Mouse (Mus musculus) gastrocnemius, postnatal 10 days (tissue): ENCODE results near the gene Gpr55. TPM values are rescaled to one million over a fixed set of nuclear protein-coding genes. Genes with fewer than 3 reads are reported as not detected.
A peak's percentile ranks its signal among the peaks of the same experiment; 100 is the strongest.

Source experiments
- DNase-seq: peaks from one replicate; pipeline ENCODE4 v3.0.0; 2021; ENCODE audit warnings: mixed read lengths
- total RNA-seq, 2 experiments: library from RNA; stranded (reverse); gene quantifications; 2 replicates each; pipeline ENCODE4 v1.2.3; 2021

Gene Gpr55
- total RNA-seq, 2 experiments from 2014 or later, result not detected

DNA sequence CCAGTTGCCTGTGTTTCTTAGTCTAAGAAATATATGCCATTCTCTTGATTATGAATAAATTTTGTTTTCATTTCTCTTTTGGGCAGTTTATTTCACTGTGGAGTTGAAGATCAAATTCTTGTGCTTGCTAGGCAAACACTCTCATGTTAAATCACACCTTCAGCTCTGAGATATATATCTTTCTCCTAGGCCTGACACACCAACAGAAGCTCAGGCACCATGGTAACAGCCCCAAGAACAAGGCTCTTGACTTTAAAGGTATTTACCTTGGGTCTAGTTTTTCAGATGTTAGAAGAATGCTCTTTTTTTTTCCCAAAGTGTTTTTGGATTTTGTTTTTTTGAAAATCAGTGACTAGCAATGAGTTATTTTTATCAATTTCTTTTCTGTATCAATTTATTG, 44.9 kb downstream of the Gpr55 start:
- no peak for DNase-seq

DNA sequence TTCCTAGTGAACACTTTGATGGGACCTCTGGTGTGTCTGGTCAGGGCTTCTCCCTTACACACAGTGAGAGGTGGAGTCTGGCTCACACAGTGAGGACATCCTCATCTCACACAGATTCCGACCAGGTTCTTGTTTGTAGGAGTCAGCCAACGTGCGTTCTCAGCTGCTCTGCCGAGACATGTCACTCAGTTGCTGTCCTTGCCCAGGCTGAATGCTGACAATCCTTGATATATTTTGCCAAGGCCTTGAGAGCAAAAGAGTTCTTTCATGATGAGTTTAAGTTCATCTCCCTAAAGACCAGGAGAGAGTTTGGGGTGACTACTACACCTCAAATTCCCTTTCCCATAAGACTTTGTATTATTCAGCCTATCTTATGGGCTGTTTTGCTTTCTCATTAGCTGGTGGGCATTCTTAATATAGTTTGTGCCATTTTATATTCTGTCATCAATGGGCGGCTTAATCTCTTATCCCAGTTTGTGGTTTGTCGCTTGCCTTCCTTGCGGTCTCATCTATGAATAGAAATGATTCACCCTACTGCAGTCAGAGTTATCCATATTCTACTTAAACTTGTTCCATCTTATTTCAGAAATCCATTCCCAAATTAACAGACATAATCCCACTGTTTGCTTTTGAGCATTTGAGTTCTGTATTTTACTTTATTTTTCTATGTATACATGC, 47.6 kb downstream of the Gpr55 start:
- DNase-seq, result no peak

DNA sequence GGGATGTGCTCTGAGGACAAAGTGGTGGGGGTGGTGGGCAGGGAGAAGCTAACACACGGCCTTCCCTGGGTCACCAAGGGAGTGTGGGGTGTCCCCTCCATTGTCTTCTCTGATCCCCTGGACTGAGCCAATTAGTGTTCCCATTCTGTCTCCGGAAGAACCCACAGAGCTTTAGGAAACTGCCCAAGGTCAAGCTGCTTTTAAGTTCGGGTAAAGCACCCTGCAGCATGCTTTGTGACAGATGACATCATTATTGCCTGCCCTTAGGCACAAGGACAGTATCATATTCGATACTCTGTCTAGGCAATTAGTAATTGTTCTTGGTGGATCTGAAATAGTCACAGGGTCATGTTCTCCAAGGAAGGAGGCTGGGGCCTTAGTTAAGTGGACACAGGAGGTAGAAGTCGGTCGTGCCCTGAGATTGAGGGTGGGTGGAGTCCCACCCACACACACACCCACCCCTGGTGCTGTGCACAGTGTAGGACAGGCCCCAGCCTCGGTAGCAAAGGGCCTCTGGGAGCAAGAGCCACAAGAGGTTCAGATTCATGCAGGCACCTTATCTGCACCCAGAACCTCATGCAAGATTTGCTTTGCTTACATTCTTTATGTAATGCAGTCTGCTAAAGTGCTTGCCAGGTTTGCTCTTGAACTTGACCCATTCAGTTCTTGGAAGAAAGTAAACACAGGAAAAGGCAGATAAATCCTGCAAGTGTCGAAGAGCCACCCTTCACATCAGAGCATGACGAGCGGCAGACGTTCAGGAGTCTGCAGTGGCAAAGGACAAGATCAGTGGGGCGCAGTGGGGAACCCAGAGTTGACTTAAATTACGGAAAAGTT, 51.8 kb downstream of the Gpr55 start:
- no peak for DNase-seq

DNA sequence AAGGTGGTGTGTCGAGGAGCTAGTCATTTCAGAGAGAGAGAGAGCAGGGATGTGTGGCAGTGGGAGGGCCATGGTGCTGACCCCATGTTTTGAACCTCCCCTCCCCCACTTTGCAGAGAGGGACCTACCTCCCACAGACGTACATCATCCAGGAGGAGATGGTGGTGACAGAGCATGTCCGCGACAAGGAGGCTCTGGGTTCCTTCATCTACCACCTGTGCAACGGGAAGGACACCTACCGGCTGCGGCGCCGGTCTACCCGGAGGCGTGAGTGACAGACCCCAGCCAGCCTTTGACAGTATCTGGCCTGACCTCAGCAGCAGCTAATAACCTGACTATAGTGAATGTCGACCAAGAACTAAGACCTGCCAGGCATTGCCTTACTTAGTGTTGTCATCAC, 53.9 kb downstream of the Gpr55 start:
- no peak for DNase-seq

DNA sequence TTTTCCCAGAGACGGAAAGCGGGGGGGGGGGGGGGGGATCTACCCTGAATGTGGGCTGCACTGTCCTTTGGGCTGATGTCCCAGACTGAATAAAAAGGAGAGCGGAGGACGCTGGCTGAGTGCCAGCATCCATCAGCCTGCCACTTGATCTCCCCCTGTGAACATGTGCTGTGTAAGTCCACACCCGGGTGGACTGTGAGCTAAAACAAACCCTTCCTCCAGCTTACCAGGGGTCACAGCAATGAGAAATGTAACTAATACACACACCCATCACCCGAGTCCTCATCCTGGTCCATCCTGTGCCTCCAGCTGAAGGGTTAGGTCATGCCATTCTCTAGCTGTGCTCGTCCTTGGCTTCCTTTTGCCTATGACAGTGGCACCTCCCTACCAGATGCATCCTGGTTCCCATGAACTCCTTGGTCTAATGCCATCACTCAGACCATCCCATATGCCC, 58.7 kb downstream of the Gpr55 start:
- peak; percentile 36 for DNase-seq

DNA sequence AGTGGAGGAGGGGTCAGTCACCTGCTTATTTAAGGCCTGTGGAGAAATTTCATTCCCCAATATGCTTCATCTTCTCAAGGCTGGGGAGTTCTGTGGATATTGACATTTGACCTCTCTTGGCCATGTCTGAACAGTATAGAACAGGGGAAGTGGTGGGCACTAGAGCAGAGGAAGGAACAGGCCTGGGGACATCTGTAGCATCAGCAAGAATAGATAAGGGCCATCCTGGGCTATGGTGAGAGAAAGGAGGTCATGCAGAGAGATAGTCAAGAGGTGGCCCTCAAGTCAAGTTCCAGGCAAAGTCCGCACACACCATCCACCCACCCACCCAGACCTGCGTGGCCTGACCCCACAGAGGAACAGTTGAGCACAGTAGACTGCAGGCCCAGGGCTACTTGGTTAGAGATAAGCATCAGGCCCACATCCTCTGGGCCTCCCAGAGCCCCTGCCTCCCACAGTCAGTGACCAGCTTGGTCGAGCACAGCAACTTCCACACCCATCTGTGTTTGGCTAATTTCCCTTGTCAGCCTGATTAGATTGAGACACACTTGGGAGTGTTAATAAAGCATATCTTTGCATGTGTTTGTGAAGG, 59.2 kb downstream of the Gpr55 start:
- no peak for DNase-seq

DNA sequence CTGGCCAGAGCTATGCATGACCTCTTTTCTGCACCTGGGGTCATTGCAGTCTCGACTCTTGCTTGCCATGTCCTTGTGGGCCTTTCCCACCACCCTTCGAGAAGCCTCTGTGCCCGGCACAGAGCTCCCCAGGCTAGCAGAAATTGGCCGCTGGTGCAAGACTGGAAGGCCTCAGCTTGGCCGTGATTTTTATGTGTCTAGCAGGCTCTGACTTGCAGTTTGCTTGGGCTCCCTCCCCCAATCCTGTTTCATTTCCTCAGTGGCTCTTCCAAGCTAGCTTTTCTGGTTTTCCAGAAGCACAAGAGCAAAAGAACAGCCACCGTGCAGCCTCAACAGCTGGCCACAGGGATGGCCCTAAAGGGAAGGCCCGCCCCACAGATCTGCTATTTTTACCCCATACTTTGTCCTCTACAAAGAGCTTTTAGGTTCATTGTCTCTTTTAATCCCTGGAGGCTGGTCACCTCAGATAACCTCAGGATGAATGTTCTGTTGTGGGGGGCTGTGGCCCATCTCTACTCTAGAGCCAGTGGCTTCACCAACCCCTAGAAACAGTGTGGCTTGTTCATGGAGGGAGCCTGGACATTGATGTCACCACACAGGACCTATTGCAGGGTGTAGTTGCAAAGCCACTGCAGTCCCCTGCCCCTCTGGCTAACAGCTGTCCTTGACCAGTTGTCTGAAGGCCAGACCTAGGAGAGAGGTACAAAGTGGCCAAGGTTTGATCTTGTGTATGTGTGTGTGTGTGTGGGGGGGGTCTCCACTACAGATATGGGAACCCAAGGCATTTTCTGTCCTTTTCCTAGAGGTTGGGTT, 60.1 kb downstream of the Gpr55 start:
- no peak for DNase-seq

DNA sequence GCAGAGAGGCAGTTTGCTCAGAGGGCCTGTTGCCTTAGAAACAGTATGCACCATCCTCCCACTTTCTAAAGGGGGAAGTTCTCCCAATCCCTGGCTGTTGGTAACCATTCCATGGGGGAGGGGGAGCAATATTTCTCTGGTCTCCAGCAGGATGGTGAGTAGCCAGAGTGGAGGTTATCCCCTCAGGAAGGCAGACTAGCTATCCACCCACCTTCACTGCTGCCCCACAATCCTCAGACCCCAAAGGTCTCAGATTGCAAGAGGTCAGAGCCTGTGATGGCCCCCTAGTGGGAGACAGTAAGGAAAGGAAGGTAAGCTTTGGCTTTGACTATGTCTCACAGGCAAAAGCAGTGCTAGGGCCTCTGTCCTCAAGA, 61.4 kb downstream of the Gpr55 start:
- no peak for DNase-seq

DNA sequence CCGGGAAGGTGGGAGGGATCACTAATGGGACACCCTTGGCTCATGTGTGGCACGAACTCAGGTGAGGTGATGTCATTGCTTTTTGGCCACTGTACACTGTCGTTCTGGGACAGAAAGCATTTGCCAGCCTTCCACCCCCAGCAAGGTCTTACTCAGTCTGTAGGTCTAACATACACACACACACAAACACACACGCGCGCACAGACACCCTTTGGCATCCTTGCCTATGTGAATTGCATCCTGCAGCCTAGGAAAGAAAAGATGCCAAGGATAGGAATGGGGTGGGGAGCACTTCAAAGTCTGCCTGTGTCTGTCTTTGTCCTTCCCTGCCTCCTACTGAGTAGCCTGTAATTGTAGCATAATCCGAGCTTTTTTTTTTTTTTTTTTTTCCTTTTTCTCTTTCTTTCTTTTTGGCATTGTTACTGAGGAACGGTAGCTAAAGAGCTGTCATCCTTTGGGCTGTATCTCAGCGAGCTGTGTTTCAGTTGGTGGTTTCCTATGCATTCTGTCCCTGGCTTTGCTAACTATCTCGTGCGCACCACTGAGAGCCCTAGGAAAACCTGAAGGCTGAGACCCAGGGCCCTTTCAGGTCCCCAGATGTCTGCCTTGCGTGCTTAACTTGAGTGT, 61.9 kb downstream of the Gpr55 start:
- DNase-seq, result no peak

DNA sequence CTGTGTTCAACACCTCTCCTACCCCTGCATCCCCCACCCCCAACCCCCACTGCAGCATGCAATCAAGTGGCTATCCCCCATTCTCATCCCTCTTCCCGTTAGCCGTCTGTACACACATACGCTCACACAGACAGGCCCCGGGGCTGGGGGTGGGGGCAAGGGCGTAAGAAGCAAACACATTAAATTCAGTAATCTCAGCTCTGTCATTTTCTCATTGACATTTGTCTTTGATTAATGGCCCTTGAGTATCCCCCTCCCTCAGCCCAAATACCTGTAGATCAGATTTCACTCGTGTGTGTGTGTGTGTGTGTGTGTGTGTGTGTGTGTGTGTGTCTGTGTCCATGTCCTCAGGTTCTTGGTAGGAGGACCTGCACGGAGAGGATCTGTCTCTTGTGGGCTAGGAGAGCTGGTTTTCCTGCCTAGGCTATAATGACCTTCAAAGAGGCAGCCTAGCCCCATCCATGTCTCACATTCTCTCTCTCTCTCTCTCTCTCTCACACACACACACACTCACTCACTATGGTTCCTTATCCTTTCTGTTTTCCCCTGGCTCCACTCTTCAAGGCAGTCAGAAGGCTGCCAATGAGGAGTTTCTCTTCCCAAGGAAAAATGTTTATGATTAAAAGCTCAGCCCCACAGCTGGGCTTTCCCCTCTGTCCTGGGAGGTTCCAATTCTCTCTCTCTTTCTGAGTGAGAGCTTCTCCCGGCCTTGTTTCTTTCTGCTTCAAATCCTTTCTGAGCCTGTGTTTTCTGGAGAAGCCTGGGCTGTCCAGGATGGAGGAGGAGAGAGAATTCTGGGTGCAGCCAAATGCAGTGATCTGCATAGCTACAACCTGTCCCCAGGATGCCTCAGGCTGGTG, 62.7 kb downstream of the Gpr55 start:
- no peak for DNase-seq

DNA sequence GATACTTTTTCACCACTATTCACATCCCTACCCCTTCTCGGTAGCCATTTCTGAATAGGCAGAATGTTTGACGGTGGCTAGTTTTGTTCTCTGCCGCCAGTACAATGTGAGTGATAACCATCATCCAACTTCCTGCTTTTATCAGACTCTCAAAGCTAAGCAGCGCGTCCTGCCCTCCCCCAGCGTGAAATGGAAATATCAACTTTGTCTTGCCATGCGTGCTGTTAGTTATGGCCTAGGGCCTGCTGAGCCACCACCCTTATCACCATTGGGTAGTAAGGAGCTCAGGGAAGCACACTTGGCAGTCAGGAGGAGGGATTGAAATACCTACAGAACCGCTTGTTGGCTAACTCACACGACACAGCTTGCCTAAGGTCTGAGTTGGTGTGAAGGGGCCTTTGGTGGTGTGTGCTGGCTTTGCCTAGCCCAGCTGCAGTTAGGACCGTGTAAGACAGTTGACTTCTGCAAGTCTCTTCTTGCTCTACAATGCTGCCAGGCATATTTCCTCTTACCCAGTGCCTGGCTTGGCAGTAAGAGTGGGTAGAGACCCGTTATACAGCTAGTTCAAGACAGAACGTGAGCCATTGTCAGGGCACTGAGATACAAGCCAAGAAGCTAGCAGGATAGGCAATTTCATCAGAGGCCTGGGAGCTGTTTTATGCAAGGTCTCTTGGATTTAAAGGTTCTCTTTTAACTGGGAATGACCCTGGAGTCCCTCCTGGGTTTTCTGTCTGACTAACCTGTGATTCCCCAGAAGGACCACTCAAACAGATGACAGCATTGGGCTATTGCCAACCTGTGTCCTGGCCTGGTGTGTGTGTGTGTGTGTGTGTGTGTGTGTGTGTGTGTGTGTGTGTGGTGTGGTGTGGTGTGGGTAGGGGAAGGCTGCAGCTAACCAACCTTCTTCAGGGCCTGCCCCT, 63.8 kb downstream of the Gpr55 start:
- no peak for DNase-seq

DNA sequence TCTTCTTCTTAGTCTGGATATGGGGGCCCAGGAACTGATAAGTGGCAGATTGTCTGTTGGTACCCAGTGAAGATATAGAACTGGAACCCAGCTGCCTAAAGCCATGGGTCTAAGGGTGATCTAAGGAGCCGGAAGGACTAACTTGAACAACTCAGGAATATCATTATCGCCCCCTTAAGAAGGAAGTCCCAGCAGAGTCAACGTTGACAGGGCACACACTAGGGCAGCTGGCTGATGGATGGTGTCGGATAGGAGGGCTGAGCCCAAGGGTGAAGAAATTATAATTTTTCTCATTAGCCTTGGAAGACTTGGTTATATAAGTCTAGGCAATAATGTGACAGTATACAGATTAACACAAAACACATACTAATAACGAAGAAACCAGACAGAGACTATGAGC, 64.7 kb downstream of the Gpr55 start:
- no peak for DNase-seq

DNA sequence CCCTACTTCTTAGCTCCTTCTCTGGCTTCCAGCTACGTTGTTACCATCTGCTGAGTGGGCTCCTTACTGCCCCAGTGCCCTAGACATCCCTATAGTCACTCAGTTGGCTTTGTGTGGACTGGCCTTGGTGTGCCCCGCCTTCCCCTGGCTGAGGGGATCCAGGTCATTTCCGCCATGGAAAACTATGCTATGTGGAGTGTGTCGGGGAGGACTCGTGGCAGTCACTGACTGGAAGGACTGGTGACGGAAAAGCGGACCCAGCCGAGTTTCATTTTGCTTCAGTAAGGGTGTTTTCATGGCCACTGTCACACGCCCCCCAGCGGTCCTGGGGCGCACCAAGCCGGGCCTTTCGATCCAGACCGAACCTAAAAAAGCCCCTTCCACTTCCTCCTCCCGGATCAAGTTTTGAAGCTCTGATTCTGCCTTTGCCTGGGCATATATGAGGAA, 65.4 kb downstream of the Gpr55 start:
- DNase-seq, result peak; percentile 36

DNA sequence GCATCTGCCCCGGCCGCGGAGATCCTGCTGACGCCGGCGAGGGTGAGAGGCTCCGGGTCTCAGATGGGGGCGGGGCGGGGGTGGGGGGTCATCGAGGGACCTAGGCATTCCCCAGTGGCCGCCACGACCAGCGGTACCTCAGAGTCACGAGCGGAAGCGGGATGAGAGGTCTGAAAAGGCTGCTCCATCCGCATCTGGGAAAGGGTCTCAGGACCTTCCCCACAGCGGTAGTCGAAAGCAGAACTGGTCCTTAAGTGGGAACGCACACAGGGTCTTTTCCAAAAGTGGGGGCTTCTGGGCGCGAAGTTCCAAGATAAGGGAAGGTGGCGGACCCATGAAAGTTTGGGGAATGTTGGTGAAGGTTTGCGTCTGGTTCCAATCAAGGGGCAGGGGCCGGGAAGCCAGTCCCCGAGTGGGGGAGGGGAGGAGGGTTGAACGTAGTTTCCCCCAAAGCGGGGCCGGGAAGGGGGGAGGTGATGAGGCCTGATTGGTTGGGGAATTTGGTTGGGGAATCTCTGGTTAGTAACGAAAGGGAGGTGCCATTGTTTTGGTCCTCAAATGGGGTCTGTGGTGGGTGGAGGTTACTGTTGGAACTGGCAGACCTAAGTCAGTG, 66.0 kb downstream of the Gpr55 start:
- peak; percentile 40 for DNase-seq

DNA sequence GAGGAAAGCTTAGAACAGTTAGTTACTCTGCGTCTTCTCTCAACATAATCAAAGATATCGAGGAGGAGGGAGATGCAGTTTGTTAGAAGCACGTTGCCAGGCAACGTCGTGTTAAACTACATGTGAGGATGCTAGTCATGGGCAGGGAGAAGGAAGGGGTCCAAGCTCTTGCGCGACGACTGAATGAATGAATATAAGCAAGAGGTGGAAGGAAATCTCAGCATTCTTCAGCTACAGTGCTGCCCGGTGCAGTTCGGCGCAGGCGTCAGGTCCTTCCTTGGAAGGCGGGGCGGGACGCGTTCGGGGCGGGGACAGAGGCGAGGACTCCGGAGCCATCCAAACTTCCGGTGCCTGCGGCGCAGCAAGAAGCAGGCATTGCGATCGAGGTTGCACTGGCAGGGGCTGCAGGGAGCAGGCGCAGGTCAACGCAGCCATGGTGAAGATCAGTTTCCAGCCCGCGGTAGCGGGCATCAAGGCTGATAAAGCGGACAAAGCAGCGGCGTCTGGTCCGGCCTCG, 66.5 kb downstream of the Gpr55 start, which contains the start of gene Itm2c:
Gene Itm2c (plus strand): TSS at position 51 of the 517 bp plus-strand sequence.
- DNase-seq, result peak; percentile 86
